Mouse (Mus musculus) urinary bladder, postnatal 14 days (tissue): ENCODE results near the gene Sec63.

Source experiments
- DNase-seq: peaks from one replicate; pipeline ENCODE4 v3.0.0; 2021; ENCODE audit warnings: low spot score

The Sec63 gene

DNA sequence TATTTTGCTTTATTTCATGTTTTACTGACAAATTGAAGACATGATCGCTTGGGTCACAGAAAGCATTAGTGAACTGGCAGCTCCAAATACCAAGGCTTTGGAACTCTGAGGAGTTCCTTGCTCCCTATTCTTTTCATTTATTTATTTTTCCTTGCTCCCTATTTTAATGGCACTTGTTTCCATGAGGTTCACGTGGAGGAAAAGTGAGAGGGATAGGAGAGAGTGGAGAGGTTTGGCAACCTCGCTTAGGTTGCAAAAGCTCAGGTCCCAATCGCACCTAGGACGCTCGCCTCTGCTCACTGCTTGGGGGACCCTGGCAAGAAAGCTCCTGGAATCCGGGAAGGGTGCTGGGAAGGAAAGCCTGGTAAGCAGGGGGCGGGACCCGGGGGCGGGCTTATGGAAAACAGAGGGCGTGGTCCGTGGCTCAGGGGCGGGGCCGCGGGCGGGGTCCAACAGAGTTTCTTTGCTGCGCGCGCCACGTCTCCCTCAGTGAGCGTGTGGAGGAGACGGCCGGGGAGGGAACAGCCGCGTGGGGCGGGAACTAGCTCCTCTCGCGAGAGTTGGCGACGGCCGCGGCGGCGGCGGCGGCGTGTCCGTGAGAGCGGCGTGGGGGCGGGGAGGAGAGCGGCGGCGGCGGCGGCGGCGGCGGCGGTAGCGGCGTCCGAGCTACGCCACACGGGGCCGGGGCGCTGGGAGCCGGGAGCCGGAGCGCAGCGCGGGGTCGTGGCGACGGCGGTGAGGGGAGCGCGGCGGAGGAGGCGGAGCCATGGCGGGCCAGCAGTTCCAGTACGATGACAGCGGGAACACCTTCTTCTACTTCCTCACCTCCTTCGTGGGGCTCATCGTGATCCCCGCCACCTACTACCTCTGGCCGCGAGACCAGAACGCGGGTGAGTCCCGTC, at the start of gene Sec63:
Gene Sec63, plus strand, starts transcription at position 498 of the 902 bp plus-strand sequence.
- peak; percentile 99 for DNase-seq

DNA sequence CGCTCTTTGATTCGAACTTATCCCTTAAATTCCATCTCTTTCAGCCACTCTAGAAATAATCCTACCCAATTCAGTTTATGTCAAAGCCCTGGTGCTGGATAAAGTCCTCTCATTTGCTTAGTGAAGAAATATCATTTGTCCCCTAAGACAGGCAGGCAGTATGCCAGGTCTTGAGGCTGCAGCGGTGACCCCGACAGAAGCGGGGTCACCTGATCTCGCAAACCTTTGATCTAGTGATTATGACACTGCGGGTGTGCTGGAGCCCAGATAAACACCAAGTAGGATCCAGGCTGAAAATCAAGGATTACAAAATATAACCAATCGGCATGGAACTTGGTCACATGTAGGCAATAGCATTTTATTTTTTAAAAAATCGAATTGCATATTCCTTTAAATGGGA, 46.6 kb upstream of the Sec63 start:
- DNase-seq, result no peak

DNA sequence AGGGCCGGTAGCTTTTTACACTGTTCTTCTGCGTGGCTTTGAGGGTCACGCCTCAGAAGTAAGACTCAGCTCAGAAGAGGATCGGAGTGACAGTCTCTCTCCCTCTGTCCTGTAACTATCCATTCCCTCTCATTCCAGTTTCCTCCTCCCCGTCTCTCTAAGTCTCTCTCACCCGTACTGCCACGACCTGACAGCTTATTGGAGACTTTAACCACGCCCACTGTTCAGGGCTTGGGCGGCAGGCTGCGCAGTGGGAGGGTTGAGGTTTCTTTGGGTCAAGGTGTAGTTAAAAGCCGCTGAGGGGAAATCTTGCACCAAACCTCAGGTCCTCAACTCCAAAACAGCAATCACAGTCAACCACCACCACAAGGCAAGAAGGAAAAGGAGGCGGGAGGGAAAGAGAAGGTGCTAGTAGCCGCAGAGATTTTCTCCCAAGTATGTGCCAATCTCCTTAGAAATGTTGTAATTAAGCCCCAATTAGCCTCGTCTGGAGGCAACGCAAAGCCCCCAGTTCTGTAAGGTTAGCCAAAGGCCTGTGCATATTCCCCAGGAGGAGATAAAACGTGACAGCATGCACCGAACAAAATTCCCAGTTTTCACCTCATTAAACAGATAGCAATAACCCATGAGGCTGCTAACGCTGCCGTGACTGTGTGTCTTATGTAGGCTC, 45.8 kb upstream of the Sec63 start:
- DNase-seq, result peak; percentile 6

DNA sequence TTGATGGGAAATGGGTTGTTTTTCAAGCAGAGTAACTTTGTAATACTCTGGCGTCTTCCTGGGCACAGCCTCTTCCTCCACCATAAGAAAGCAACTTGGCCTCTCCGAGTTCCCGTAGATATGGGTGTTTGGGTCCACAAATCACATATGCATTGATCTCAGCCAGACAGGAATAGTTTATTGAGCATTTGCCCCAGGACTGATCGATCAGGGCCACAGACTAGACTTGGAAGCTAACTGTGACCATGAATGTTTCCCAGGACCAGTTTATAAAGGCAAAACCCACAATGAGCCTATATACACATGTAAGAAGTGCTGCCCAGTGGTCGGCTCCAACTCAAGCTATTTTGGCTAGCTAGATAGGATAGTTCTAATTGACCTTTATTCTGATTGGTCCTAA, 39.2 kb upstream of the Sec63 start:
- no peak for DNase-seq

DNA sequence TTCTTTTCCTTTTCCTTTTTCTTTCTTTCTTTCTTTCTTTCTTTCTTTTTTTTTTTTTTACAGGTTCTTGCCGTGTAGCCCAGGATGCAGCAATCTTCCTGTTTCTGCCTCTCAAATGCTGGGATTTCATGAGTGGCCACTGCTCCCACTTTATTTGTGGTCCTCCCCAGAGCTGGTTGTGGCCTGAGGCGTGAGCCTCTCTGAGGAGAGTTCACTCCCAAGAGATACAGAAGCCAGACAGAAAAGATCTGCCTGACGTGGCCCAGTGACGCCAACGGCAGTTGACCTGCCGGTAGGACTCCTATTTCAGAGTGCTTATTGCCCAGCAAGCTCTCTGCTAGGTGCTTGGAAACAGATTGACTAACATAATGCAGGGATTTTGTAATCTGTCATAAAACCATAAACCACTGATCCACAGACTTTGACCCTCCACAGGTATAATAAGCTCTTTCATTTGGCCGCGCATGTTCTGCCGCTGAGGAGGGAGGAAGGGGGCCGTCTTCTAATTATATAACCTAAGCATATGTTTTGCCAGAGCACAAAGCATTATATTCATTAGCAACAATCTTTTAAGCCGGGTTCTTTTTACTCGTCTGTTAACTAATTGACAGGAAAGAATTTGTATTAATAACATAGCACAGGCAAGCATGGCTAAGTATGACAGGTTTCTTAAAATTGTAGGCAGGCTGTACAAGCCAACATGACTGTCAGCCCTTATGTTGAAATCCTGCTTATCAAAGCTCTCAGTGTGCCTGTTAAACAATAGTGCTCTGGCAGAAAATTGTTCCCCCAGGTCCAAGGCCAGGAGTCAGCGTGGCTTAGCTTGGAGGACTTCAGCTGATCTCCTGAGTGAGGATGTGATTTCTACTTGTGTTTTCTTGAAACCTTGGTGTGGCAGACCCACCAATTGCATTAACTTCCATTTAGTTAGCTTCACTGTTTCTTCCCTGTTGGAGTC, 37.7 kb upstream of the Sec63 start:
- DNase-seq, result no peak

DNA sequence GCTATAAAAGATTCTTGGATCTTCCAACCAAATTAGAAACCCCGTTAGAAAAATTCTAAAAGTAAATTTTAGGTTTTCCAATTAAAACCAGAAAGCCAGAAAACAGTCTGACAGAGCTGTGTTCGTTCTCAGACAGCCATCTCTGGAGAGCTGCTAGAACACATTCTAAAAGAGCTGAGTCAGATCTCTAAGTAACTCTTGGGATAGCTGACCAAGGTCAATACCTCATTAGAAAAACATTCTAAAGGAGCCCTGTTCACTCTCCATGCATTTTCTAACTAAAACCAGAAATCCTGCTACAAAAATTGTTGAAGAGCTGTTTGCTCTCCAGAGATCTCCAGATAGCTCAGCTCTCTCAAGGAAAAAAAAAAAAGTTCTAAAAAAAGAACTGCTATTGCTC, 31.7 kb upstream of the Sec63 start:
- DNase-seq, result no peak

DNA sequence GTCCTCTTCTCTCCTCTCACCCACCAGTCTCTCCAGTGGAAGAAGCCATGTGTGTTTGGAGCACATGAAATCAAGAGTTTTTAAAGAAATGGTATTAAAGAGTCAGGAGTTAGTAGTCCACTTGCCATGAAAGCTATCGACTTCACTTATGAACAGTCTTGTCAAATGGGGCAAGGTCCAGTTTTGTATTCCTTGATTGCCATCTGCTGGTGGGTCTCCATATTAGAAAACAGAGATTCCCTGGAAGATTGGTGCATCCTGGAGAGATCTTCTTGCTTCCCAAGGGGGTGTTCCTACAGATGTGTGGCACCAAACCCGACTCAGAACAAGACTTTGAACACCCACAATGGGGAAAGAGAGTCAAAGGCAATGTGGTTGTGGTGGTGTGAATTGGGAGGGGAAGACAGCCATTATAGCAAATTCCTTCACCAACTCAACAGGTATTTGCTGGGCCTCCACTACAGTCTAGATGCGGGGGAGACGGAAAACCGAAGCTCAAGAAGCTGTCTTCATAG, 26.7 kb upstream of the Sec63 start:
- DNase-seq, result peak; percentile 18

DNA sequence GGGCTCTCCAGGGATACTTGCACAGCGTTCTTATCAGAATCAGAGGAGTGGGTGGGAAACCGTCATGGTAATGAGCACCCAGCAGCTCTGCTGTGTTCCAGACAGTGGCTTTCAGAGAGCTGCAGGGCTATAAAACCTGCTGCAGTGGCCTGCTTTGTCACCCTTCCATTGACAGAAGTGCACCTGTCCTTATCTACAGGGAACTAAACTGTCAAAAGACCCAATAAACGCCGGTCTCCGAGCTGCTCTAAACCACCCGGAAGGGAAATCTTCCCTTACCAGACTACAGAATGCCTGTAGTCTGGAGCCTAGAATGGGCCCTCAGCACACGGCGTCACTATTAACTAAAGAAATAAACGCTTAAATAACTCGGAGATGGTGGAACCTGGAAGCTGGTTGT, 9.5 kb upstream of the Sec63 start:
- DNase-seq, result no peak

DNA sequence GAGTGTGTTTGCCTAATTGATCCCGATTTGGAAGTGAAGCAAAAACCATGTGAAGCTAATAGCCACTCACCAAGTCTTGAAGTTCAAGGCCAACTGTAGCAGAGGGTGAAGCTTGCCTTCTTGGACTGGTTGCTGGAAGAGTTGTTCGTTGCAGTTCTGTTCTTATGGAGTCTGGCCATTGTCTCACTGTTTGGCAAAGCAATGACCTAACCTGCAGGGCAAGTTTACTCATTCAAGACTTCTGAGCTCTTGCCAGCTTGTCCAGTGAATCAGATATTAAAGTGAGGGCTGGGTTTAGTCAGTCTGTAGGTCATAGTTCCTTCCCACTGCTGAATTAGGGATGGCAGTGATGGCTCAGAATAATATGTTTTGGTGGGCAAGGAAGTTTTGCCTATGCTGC, 7.0 kb upstream of the Sec63 start:
- peak; percentile 44 for DNase-seq

DNA sequence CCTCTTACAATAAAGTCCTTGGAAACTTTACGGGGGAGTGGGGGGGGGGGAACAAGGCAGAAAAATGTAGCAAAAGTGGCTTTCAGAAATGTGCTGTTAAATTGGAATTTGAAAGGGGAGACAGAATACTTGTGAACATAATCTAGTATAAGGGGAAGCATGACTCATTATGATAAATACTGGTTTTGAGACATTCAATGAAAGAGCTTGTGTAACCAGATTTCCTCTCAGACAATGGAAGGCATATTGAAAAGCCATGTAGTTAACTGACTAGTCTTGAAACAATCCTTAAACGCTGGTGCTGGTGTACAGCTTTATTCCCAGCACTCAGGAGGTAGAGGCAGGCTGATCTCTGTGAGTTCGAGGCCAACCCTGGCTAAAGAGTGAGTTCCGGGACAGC, 1.6 kb upstream of the Sec63 start:
- no peak for DNase-seq

DNA sequence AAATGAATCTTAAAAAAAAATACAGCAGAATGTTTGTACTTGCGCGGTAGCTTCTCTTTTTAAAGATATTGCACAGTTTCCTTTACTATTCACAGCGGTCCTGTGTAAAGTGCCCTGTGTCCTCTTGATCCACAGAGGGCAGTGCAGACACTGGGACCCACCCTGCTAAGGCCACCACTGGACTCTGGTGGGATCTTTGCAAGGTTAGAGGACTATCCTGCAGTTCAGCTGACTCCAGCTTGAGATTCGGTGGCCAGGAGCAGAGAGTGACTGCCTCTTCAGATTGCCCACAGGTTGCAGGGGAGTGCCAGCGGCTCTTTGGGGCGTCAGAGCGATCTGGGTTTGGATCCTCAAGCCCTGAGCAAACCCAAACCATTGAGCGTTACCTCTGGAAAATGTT, 967 bp upstream of the Sec63 start:
- DNase-seq, result no peak

DNA sequence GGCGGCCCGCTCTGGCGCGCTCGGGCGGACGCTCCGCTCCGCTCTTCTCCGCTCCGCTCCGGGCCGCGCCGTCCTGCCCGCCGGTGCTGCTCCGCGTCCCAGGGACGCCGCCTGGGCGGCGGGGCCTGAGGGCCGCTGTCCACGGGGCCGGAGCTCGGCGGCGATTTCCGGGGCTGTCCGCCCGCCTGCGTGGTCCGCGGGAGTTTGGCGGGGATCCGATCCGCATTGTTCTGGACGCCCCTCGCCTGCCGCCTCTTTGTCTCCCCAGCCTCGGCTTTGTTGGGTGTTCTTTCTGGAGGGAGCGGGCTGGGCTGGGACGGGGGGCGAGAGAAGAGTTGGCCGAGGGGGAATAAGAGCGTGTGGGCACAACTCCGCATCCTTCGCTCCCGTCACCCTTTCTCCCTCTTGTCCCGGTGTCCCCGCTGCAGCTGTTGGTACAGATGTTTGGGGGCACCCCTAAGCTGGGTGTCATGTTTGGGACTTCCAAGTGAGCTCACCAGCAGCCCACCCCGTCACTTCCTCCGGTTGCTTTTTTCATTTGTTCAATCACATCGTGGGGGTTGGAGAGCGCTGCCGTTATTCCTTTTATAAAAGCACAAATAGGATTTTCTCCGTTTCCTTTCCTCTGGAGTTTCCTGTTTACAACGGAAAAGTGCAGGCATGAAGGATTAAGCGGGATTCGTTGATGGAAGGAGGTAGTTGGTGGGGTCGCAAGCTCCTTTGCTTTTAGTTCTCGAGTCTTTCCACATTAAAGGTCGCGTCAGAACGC, 789 bp downstream of the Sec63 start:
- DNase-seq, result peak; percentile 35

DNA sequence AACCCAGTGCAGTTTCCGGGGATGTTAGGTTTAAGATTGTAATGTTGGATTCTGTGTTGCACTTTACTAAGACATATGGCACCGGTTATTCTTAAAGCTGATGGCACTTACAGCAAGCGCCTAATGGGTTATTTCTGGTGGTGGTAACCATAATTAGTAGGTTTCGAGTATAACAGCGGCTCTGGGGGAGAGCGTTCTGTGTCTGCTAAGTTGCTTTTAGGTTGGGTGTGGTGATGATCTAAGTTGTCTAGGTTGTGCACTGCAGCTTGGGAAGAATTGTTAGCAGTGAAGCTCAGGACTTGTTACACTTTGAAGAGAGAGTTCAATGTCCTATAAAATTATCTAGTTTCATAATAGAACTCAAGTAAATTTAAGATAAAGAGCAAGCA, 1.4 kb downstream of the Sec63 start:
- DNase-seq, result no peak

DNA sequence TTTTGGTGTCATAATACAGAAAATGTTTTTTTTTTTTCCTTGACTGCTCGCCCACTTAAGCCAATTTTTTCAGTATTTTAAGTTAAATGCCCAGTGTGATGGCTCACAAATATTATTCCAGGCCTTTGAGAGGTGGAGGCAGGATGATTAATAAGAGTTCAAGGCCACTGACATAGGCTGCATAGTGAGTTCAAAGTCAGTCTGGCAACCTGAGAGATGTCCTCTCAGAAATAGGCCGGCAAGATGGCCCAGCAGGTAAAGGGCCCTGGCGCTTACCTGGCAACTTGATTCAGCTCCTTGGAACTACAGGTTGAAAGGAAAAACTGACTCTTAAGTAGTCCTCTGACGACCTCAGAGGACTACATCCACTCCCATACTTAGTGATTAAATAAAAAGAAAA, 1.9 kb downstream of the Sec63 start:
- no peak for DNase-seq

DNA sequence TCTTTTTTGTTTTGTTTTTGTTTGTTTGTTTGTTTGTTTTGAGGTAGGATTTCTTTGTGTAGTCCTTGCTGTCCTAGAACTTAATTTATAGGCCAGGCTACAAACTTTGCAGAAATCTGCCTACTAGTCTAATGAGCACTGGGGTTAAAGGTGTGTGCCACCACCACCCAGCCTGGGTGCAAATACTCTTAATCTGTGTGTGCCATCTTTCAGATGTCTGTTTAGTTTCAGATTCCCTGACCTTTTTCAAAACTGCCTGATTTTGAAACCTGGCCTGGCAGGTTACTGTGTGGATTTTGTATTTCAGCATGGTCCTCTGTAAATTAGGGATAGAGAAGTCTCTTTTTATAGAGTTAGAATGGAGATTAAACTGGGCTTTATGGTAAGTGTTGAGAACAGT, 4.0 kb downstream of the Sec63 start:
- no peak for DNase-seq

DNA sequence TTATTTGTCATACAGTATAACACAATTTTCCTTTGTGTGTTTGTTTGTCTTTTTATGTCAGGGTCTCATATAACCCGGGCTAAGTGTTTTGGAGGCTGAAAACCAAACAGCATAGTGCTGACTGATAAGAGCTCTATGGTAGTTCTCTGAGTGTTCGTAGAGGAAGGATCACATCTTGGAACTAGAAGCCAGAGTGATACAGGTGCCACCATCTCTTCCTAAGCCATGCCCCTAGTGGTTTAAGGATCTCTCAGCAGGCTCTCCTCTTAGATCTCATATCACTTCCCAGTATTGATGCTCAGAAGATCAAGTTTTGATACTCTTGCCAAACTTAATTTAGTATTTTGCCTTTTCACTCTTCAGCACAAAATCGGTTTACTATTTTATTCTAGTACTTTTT, 14.2 kb downstream of the Sec63 start:
- no peak for DNase-seq

DNA sequence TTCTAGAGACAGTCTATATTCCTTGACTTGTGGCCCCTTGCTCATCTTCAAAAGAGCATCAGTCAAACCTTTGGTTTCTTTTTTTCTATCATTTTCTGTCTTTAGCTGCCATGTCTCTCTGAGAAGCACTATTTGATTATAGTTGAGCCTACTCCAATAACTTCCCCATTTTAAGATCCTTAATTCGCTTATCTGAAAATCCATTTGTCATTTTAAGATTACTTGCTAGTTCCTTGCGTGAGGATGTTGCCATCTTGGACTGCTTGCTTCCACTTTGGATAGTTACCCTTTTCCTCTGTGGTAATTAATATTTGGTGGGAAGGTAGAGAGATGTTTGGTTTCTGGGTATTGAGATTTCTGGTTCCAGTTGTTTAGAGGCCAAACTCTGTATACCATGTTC, 19.5 kb downstream of the Sec63 start:
- no peak for DNase-seq

DNA sequence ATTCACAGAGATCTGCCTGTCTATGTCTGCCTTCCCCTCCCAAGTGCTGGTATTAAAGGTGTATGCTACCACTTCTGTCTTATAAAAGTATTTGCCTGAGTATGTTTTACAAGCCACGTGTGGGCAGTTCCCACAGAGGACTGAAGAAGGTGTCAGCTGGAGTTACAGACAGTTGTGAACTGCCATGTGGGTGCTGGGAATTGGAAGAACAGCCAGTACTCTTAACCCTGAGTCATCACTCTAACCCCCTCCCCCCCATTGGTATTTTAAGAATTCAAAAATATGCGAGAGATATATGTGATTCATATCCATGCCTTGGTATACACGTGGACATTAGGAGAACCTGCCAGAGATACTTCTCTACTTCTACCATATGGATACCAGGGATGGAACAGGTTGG, 20.4 kb downstream of the Sec63 start:
- DNase-seq, result no peak

DNA sequence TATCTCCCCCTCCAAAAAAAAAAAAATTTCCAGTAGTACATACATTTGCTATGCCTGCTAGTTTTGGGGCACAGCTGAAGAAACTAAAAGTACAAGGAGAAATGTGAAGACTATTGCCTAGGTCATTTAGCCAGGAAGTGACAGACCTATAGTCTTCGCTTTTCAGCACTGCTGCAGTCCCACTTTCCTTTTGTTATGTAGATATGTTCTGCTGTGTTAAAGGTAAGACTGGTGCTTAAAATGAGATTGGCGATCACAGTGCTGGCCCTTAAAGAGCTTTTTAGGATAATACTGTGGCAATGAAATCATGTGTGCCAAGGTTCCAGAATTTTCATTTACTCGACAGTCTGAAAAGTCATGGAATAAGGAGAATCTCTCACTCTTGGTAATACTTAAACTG, 39.6 kb downstream of the Sec63 start:
- DNase-seq, result no peak

DNA sequence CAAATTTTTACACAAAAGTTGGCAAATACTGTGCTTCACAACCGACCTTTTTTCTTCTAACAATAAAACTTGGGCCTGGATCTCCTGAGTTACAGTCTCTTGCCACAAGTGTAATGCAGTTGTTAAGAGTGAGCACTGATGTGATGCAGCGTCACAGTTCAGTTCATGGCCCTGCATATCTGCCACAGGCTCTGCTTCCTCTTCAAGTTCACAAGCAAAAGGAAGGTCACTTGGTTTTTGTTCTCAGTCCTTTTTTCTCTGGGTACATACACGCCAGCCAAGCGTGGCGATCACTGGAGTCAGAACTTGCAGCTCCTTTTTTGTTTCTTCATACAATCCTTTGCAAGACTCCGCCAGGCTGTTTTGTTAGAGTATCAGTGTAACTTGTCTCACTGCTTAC, 64.6 kb downstream of the Sec63 start:
- DNase-seq, result no peak

DNA sequence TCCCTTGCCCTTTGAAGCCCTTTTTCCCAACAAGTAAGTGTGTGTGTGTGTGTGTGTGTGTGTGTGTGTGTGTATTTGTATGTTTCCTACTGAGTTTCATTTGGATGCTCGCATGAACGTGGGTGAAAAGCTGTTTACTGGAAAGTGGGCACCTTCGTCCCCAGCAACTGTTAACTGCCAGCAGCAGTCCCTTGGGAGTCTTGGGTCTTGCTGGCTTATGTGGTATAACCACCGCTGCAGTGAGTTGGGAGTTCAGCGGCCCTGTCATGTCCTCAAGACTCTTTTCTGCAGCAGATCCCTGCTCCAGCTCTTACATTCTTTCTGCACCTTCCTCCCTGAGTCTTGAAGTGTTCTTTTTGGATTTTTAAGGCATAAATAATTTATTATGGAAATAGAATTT, 65.9 kb downstream of the Sec63 start:
- no peak for DNase-seq

DNA sequence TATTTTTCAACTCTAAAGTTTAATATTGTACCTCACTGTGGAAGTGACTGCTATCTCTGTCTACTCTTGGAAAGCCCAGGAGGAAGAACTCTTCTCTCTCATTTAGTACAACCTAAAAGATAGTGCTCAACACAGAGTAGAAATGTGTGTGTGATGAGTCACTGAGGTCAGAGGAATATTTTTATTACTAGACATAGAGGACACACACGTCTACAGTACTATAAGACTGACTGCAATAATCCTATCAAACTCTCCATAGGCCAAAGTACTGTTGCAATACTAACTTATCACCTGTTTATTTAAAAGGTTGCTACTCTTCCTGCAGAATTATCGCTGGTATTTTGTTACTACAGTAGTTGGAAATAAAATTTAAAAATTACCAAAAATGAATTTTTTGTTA, 68.7 kb downstream of the Sec63 start:
- DNase-seq, result no peak
